Mouse (Mus musculus): ENCODE data around the gene Fbxw26. TPM values are rescaled to one million over a fixed set of nuclear protein-coding genes. Genes with fewer than 3 reads are reported as not detected.
"Not testable (repeated sequence)": the region's sequence is repeated elsewhere in the genome, so short reads cannot be mapped to it uniquely, and the experiment has no call there.

Gene Fbxw26
- total RNA-seq (2015; ENCODE audit: low replicate concordance) (not detected in 2 replicates), total RNA-seq (2017; ENCODE audit: low replicate concordance) (not detected in 2 replicates)

GRCm38 (mm10) chr9:109745989-109746388 lies at the start of gene Fbxw26:
Fbxw26 (minus strand) TSS chr9:109746089.
- ATAC-seq (replicated peaks; ENCODE audit: low FRiP score, poor library complexity, severe bottlenecking) = not testable (repeated sequence)

GRCm38 (mm10) chr9:109795221-109795620 lies 49.3 kb upstream of the Fbxw26 start:
- no peak for ATAC-seq (replicated peaks; ENCODE audit: low FRiP score, poor library complexity, severe bottlenecking)

- ATAC-seq (replicated peaks; ENCODE audit: low FRiP score, poor library complexity, severe bottlenecking) = not testable (repeated sequence)
Observed at GRCm38 (mm10) chr9:109790570-109790969, 44.7 kb upstream of the Fbxw26 start, which contains the start of gene Fbxw27. Fbxw27 (minus strand) TSS chr9:109790670.

- ATAC-seq (replicated peaks; ENCODE audit: low FRiP score, poor library complexity, severe bottlenecking) = not testable (repeated sequence)
Observed at GRCm38 (mm10) chr9:109766841-109767240, 21.0 kb upstream of the Fbxw26 start.

GRCm38 (mm10) chr9:109702600-109702999 lies 43.3 kb downstream of the Fbxw26 start, which contains the start of gene Fbxw18:
Fbxw18 (minus strand) TSS chr9:109702700.
- not testable (repeated sequence) for ATAC-seq (replicated peaks; ENCODE audit: low FRiP score, poor library complexity, severe bottlenecking)

- ATAC-seq (replicated peaks; ENCODE audit: low FRiP score, poor library complexity, severe bottlenecking) = no peak
Observed at GRCm38 (mm10) chr9:109685299-109685698, 60.6 kb downstream of the Fbxw26 start.

Other genes starting within 250 kb of the Fbxw26 start
- not detected in 2 replicates for gene Fbxw15, start 177.8 kb downstream of the Fbxw26 start, total RNA-seq (2015; ENCODE audit: low replicate concordance)
- gene Fbxw15, start 177.8 kb downstream of the Fbxw26 start, total RNA-seq (2017; ENCODE audit: low replicate concordance) = not detected in 2 replicates
- gene Fbxw24, start 120.0 kb downstream of the Fbxw26 start, total RNA-seq (2015; ENCODE audit: low replicate concordance) = not detected in 2 replicates
- not detected in 2 replicates for gene Fbxw24, start 120.0 kb downstream of the Fbxw26 start, total RNA-seq (2017; ENCODE audit: low replicate concordance)
- not detected in 2 replicates for gene Fbxw25, start 81.4 kb downstream of the Fbxw26 start, total RNA-seq (2015; ENCODE audit: low replicate concordance)
- not detected in 2 replicates for gene Fbxw25, start 81.4 kb downstream of the Fbxw26 start, total RNA-seq (2017; ENCODE audit: low replicate concordance)
- not detected in 2 replicates for gene Fbxw18, start 43.4 kb downstream of the Fbxw26 start, total RNA-seq (2015; ENCODE audit: low replicate concordance)
- not detected in 2 replicates for gene Fbxw18, start 43.4 kb downstream of the Fbxw26 start, total RNA-seq (2017; ENCODE audit: low replicate concordance)
- not detected in 2 replicates for gene Fbxw27, start 44.6 kb upstream of the Fbxw26 start, total RNA-seq (2015; ENCODE audit: low replicate concordance)
- gene Fbxw27, start 44.6 kb upstream of the Fbxw26 start, total RNA-seq (2017; ENCODE audit: low replicate concordance) = not detected in 2 replicates
- gene Spink8, start 66.2 kb upstream of the Fbxw26 start, total RNA-seq (2015; ENCODE audit: low replicate concordance) = not detected in 2 replicates
- not detected in 2 replicates for gene Spink8, start 66.2 kb upstream of the Fbxw26 start, total RNA-seq (2017; ENCODE audit: low replicate concordance)
- 12.2 and 18.7 TPM in 2 replicates for gene Nme6, start 86.7 kb upstream of the Fbxw26 start, total RNA-seq (2015; ENCODE audit: low replicate concordance)
- 9.0 and 10.0 TPM in 2 replicates for gene Nme6, start 86.7 kb upstream of the Fbxw26 start, total RNA-seq (2017; ENCODE audit: low replicate concordance)
- gene Camp, start 103.5 kb upstream of the Fbxw26 start, total RNA-seq (2015; ENCODE audit: low replicate concordance) = 769 and 967 TPM in 2 replicates
- gene Camp, start 103.5 kb upstream of the Fbxw26 start, total RNA-seq (2017; ENCODE audit: low replicate concordance) = 327 and 371 TPM in 2 replicates
- 12.2 and 19.1 TPM in 2 replicates for gene Cdc25a, start 129.5 kb upstream of the Fbxw26 start, total RNA-seq (2015; ENCODE audit: low replicate concordance)
- 39.5 and 40.3 TPM in 2 replicates for gene Cdc25a, start 129.5 kb upstream of the Fbxw26 start, total RNA-seq (2017; ENCODE audit: low replicate concordance)
- gene Map4, start 185.4 kb upstream of the Fbxw26 start, total RNA-seq (2015; ENCODE audit: low replicate concordance) = 9.4 and 31.0 TPM in 2 replicates
- 4.1 and 5.6 TPM in 2 replicates for gene Map4, start 185.4 kb upstream of the Fbxw26 start, total RNA-seq (2017; ENCODE audit: low replicate concordance)